Mouse (Mus musculus) hindbrain, embryonic 10.5 days (tissue): Measurements from ENCODE around the gene Bmp3. TPM values are rescaled to one million over a fixed set of nuclear protein-coding genes. Genes with fewer than 3 reads are reported as not detected.
A peak's percentile ranks its signal among the peaks of the same experiment; 100 is the strongest.

ENCODE experiments used
- DNase-seq: peaks from one replicate; pipeline ENCODE4 v3.0.0-alpha.2; 2017; ENCODE audit warnings: low spot score
- H3K27ac ChIP-seq: fragments of 300-500 bp; sonication (generic); 2 replicates; pipeline ENCODE4 v1.5.1; 2016; ENCODE audit warnings: mild to moderate bottlenecking, moderate library complexity
- H3K27me3 ChIP-seq: fragments of 300-500 bp; sonication (generic); 2 replicates; pipeline ENCODE4 v1.6.1; 2016; ENCODE audit warnings: mild to moderate bottlenecking; ENCODE audit not compliant: poor library complexity, insufficient read depth, severe bottlenecking
- H3K36me3 ChIP-seq: fragments of 300-500 bp; sonication (generic); 2 replicates; pipeline ENCODE4 v1.6.1; 2016; ENCODE audit warnings: mild to moderate bottlenecking, moderate library complexity
- H3K4me1 ChIP-seq: fragments of 300-500 bp; sonication (generic); replicated peaks from 2 replicates; pipeline ENCODE4 v1.6.1; 2016; ENCODE audit warnings: mild to moderate bottlenecking
- H3K4me3 ChIP-seq: fragments of 300-500 bp; sonication (generic); 2 replicates; pipeline ENCODE4 v1.5.1; 2016; ENCODE audit warnings: mild to moderate bottlenecking, moderate library complexity
- H3K9me3 ChIP-seq: fragments of 300-500 bp; sonication (generic); 2 replicates; pipeline ENCODE4 v1.6.1; 2016; ENCODE audit warnings: mild to moderate bottlenecking, moderate library complexity
- WGBS: fragments of 180-500 bp; shearing (Covaris S2); methylation state at CpG from one replicate; pipeline ENCODE4 v1.1.7; 2016; 5-methylcytosine and 5-hydroxymethylcytosine counted together
- polyA plus RNA-seq: library from polyadenylated mRNA; unstranded; fragments of >200 nt; fragmentation: Nextera tagmentation; extraction: Ambion mirVana; gene quantifications from 2 replicates; pipeline ENCODE4 v1.2.1, GENCODE M21; 2016

Bmp3 gene
- polyA plus RNA-seq, 1 experiment from 2014 or later = 0.63 TPM

DNA sequence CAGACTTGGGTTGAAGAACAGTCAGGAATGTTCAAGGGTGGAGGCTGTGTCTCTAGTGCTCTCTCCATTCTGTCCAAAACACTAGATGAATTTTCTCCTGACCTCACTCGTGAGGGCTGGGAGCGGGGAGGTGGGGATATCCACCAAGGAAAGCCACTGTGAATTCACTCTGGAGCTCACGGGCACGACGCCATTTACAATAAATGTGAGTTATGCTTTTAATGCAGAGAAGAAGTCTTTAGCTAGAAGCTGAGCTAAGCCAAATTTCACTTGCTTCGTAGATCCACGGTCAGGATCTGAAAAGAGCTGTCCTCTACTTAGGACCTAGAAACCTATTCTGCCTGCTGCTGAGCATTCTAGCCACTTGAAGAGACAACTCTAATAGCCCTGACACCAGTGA, 2.1 kb downstream of the Bmp3 start:
- Histone ChIP-seq H3K4me1 (peaks cover 24% of the 10 kb centered on the region), H3K27ac (no peak overlapping the region), H3K27me3 (peaks cover 63% of the 10 kb centered on the region), H3K9me3 (no peaks in the 10 kb centered on the region), H3K4me3 (no peak overlapping the region), H3K36me3 (no peaks in the 10 kb centered on the region)
- DNase-seq = peak; percentile 7
- WGBS = 74% methylated on average over 7 of the region's 7 CpGs

DNA sequence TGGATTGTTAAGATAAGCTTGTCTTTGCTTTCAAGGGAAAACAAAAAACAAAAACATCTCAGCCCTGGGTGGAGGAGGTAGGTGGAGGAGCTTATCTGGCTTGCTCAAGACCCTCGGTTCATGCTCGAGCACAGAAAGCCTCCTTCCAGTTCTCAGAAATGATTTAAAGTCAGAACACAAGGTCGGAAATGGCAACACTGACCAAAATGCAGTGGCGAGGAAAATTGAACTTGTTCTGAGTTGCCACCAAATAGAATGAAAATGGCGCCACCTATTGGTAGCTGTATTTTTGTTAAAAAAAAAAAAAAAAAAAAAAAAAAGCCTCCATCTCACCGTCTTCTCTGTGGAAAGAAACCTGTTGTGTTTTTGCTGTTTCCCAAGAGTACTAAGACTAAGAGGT, 9.7 kb downstream of the Bmp3 start:
- H3K4me1 ChIP-seq = no peaks in the 10 kb centered on the region
- H3K9me3 ChIP-seq = no peaks in the 10 kb centered on the region
- no peak overlapping the region for H3K4me3 ChIP-seq
- 5% methylated on average over 6 of the region's 6 CpGs for WGBS
- peaks cover 11% of the 10 kb centered on the region; the same call in 1 of the 2 replicates for H3K27me3 ChIP-seq
- no peaks in the 10 kb centered on the region for H3K36me3 ChIP-seq
- DNase-seq = peak; percentile 31
- no peak overlapping the region for H3K27ac ChIP-seq

- Histone ChIP-seq H3K4me1 (no peaks in the 10 kb centered on the region), H3K9me3 (no peaks in the 10 kb centered on the region), H3K27ac (no peak overlapping the region), H3K36me3 (no peaks in the 10 kb centered on the region), H3K4me3 (no peak overlapping the region), H3K27me3 (peaks cover 11% of the 10 kb centered on the region; the same call in 1 of the 2 replicates)
- 91% methylated on average over 5 of the region's 5 CpGs for WGBS
- DNase-seq = no peak
These were observed 10.9 kb downstream of the Bmp3 start for GRCm38 (mm10) chr5:98865146-98865545.

DNA sequence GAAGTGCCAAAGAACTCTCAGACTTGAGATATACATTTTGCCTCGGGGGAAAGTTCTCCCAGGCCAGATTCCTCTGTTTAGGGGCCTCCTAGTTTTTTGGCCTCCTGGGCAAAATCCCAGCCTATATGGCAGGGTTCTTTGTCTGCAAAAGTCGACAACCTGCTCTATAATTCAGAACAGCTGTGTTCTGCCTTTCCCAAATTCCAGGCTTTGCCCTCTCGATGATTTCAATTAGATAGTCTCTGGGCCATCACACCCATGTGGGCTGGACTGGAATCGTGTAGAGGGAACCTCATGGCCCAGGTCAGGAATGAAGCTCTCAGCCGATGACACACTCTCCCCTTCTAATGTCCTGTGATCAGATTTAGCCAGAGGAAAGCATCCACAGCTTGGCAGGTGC, 21.8 kb downstream of the Bmp3 start:
- 52% methylated on average over 5 of the region's 5 CpGs for WGBS
- peak; percentile 17 for DNase-seq
- H3K4me3 ChIP-seq = no peak overlapping the region
- H3K9me3 ChIP-seq = no peaks in the 10 kb centered on the region
- no peaks in the 10 kb centered on the region for H3K4me1 ChIP-seq
- no peaks in the 10 kb centered on the region for H3K36me3 ChIP-seq
- no peak overlapping the region for H3K27ac ChIP-seq
- no peaks in the 10 kb centered on the region for H3K27me3 ChIP-seq

GRCm38 (mm10) chr5:98878891-98879290, 24.7 kb downstream of the Bmp3 start:
- H3K4me1 ChIP-seq = no peaks in the 10 kb centered on the region
- no peak overlapping the region for H3K27ac ChIP-seq
- DNase-seq = peak; percentile 68
- H3K27me3 ChIP-seq = no peaks in the 10 kb centered on the region
- no peaks in the 10 kb centered on the region for H3K9me3 ChIP-seq
- no peak overlapping the region for H3K4me3 ChIP-seq
- H3K36me3 ChIP-seq = no peaks in the 10 kb centered on the region

DNA sequence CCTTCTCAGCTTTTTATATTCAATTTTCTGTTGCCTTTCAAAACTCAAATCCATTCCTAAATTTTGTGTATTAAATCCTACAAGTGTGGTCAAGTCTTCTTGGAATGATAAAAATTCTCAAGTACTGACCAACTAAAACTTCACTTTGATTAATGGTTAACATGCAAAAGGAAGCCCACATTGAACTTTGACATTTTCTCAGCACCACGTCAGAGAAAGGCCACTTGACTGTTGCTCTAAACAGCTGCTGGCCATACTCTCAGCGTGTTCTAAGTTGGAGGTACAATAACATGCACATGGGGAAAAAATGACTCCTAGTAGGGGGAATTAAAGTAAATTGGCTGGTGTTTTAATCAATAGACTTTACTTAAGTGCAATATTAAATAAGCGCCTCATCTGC, 27.9 kb downstream of the Bmp3 start:
- Histone ChIP-seq H3K4me3 (no peak overlapping the region), H3K27ac (no peak overlapping the region), H3K9me3 (no peaks in the 10 kb centered on the region), H3K4me1 (no peaks in the 10 kb centered on the region), H3K27me3 (no peaks in the 10 kb centered on the region), H3K36me3 (no peaks in the 10 kb centered on the region)
- WGBS = 65% methylated on average over 3 of the region's 3 CpGs
- DNase-seq = no peak

DNA sequence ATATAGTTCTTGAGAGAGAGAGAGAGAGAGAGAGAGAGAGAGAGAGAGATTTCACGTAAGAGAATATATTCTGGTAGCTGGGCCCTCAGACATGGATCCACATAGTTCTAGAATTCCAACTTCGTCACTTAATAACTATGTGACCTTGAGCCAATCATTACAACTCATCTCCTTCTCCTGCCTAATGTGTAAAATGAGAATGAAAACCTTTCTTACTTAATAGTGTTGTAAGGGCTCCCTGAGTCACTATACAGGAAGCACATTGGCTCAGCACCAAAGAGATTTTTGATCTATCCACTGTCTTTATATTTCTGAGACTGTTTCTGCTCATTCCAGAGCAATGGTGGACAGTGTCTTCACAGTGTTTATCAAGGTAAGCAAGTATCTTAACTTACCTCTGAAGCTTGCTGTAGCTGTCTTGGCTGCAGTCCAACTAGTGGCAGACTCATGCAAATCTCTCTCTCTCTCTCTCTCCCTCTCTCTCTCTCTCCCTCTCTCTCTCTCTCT, 36.4 kb downstream of the Bmp3 start:
- no peaks in the 10 kb centered on the region for H3K4me1 ChIP-seq
- 82% methylated on average over 2 of the region's 2 CpGs for WGBS
- H3K27me3 ChIP-seq = no peaks in the 10 kb centered on the region
- DNase-seq = no peak
- H3K4me3 ChIP-seq = no peak overlapping the region
- no peaks in the 10 kb centered on the region for H3K9me3 ChIP-seq
- H3K36me3 ChIP-seq = no peaks in the 10 kb centered on the region
- H3K27ac ChIP-seq = no peak overlapping the region

DNA sequence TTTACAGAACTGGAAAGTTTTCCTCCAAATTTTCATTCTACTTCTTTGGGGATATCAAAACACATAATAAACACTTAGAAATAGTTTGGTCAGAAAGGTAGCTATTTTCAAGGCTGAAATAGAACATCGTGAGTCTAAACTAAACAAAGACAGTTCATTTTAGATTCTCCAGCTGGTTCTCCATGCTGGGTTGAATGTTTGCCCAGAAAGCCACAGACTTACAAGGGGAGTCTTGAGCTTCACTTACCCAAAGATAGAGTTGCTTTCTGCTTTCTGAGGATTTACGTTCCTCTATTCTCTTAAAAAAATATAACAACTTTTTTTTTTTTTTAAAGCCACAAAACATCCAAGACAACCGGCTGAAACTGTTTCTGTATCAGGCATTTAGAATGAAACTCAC, 40.1 kb downstream of the Bmp3 start:
- no peaks in the 10 kb centered on the region for H3K27me3 ChIP-seq
- DNase-seq = no peak
- no peak overlapping the region for H3K27ac ChIP-seq
- WGBS = 90% methylated on average over 3 of the region's 3 CpGs
- H3K9me3 ChIP-seq = no peaks in the 10 kb centered on the region
- no peak overlapping the region for H3K4me3 ChIP-seq
- H3K4me1 ChIP-seq = no peaks in the 10 kb centered on the region
- H3K36me3 ChIP-seq = no peaks in the 10 kb centered on the region

- no peak overlapping the region for H3K27ac ChIP-seq
- H3K36me3 ChIP-seq = no peaks in the 10 kb centered on the region
- no peak overlapping the region for H3K4me3 ChIP-seq
- DNase-seq = no peak
- no peaks in the 10 kb centered on the region for H3K27me3 ChIP-seq
- no peaks in the 10 kb centered on the region for H3K4me1 ChIP-seq
- no peaks in the 10 kb centered on the region for H3K9me3 ChIP-seq
These were observed 43.7 kb downstream of the Bmp3 start for GRCm38 (mm10) chr5:98897946-98898345.

GRCm38 (mm10) chr5:98900926-98901325, 46.7 kb downstream of the Bmp3 start:
- 0 out of 2 replicates have a peak, but pooled peaks cover 1% of the 10 kb centered on the region for H3K9me3 ChIP-seq
- no peak overlapping the region for H3K4me3 ChIP-seq
- H3K36me3 ChIP-seq = no peaks in the 10 kb centered on the region
- 90% methylated on average over 5 of the region's 5 CpGs for whole genome bisulfite sequencing
- H3K27me3 ChIP-seq = no peaks in the 10 kb centered on the region
- H3K27ac ChIP-seq = no peak overlapping the region
- DNase-seq = no peak
- H3K4me1 ChIP-seq = no peaks in the 10 kb centered on the region

GRCm38 (mm10) chr5:98902339-98902738, 48.1 kb downstream of the Bmp3 start:
- no peaks in the 10 kb centered on the region for H3K4me1 ChIP-seq
- WGBS = 71% methylated on average over 4 of the region's 4 CpGs
- DNase-seq = no peak
- no peaks in the 10 kb centered on the region for H3K36me3 ChIP-seq
- no peaks in the 10 kb centered on the region for H3K27me3 ChIP-seq
- 0 out of 2 replicates have a peak, but pooled peaks cover 6% of the 10 kb centered on the region for H3K9me3 ChIP-seq
- no peak overlapping the region for H3K4me3 ChIP-seq
- no peak overlapping the region for H3K27ac ChIP-seq

DNA sequence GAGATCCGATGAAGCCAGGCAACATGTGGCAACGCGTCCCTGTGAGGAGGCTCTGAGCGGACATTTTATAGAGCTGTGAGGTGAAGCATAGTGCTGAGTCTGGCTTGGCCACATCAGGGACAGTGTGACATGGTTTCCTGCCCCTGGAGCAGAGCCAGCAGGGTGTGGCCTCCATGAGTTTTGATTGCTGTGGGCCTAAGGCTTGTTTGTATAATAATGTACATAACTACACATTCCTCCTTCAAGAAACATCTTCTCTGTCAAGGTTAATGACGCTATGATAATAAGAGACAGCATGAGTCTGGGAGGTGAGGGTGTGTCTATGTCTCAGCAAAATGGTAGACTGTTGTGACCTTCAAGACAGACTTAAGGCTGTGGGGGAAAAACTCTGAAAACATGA, 64.5 kb downstream of the Bmp3 start:
- no peak overlapping the region for H3K4me3 ChIP-seq
- no peaks in the 10 kb centered on the region for H3K9me3 ChIP-seq
- no peak overlapping the region for H3K27ac ChIP-seq
- 93% methylated on average over 5 of the region's 5 CpGs for WGBS
- DNase-seq = no peak
- H3K27me3 ChIP-seq = no peaks in the 10 kb centered on the region
- H3K4me1 ChIP-seq = peaks cover 3% of the 10 kb centered on the region; the same call in 1 of the 2 replicates
- no peaks in the 10 kb centered on the region for H3K36me3 ChIP-seq

GRCm38 (mm10) chr5:98921608-98922007, 67.4 kb downstream of the Bmp3 start:
- 59% methylated on average over 1 of the region's 1 CpGs for WGBS
- Histone ChIP-seq H3K36me3 (no peaks in the 10 kb centered on the region), H3K4me3 (no peak overlapping the region), H3K27ac (no peak overlapping the region), H3K27me3 (no peaks in the 10 kb centered on the region), H3K9me3 (no peaks in the 10 kb centered on the region), H3K4me1 (peaks cover 3% of the 10 kb centered on the region; the same call in 1 of the 2 replicates)
- DNase-seq = no peak

GRCm38 (mm10) chr5:98922921-98923320, 68.7 kb downstream of the Bmp3 start:
- Histone ChIP-seq H3K9me3 (no peaks in the 10 kb centered on the region), H3K27me3 (no peaks in the 10 kb centered on the region), H3K4me1 (peaks cover 3% of the 10 kb centered on the region; the same call in 1 of the 2 replicates), H3K27ac (no peak overlapping the region), H3K4me3 (no peak overlapping the region), H3K36me3 (no peaks in the 10 kb centered on the region)
- no peak for DNase-seq
- WGBS = 92% methylated on average over 3 of the region's 3 CpGs
